Mouse (Mus musculus): Measurements from ENCODE around the gene Vcan.
"Not testable (repeated sequence)": the region's sequence is repeated elsewhere in the genome, so short reads cannot be mapped to it uniquely, and the experiment has no call there.

Gene Vcan

DNA sequence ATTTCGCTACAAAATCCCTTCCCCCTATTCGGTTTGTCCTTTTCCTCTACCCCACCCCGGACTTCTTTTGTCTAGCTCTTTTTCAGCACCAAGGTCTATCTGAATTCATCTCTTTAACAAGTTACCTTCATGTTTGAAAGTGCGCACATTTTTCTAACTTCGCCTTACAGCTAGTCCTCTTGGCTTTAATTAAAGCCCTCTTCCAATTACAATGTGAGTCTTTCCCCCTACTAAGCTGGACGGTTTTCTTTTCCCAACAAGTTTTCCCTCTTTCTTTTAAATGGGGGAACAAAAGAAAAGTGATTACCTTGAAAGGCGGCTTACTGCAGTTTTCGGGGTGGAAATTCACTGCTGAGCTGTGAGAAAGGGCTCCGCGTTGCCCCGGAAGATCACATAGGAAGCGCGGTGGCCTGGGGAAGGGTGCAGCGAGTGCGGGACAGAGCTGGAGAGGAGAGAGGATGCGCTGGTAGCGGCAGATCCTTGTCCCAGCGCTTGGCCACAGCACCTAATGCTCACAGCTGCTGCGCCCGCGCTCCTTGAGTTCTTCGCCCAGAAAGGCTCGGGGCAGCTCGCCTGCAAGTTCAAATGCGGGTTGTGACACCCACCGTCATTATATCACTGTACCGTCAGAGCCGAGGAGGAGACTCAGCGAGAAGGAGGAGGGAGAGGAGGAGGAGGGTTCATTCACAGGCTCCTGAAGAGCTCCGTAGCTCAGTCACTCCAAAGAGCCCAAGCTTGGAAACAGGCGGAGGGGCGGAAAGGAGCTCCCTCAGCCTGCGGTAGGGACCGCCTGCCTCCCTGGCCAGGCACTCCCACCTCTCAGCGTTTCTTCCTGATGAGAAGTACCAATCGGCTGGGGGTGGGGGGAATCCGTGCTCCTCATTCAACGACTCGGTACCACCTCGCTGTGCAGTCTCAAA lies at the start of gene Vcan:
Vcan (minus strand) TSS at position 744 of the 920 bp plus-strand sequence.
- no peak for DNase-seq (ENCODE audit: low read depth, low spot score)

DNA sequence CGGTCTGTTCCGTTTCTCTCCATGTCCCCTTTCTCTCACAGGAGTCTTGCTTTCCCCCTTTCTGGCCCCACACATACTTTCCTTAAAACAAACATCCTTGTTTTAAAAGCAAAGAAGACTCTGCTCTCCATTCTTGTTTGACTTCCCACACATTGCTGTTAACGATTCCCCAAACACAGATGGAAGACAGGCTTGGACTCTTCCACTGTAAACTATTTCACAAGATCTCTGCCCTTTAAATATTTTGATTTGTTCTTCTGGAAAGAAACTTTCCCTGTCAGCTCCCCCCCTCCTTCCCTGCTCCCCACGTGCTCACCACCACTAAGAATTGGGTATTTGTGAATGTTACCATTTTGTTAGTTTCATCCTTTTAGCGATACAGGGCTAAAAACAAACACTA lies 49.2 kb upstream of the Vcan start:
- DNase-seq (ENCODE audit: low read depth, low spot score) = no peak

DNA sequence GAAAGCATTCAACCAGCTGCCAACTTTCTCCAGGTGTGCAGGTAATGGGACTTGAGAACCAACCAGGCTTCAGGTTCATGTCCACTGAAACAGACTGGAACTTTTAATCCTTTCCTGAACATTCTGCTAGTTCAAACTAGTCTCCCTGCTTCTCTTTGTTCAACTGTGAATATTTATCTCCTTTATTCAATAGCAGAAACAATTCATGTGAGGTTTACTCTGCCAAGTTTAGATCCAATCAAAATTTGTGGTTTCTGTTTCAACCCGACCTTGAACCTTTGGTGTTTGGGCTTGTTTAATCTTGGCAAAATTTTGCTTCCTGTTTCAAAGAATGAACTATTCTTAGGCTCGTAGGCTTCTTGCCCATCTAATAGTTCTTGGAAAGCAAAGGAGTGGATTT lies 40.6 kb upstream of the Vcan start:
- no peak for DNase-seq (ENCODE audit: low read depth, low spot score)

DNA sequence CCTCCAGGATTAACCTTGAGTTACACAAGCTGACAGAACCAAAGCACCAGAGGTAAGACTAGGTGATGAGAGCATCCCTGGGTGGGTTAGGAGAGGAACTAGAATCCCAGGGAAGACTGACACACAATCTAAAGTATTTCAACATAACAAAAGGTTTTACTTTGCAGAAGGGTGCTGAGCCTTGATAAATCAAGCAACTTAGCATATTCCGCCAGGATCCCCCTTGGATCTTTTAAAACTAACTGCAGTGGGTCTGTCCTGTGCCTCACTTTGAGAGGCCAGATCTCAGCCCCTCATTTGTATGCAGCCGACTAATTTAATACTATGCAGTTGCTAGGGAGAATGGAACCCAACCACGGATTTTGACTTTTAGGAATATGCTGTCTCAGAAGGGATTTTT lies 38.0 kb upstream of the Vcan start:
- no peak for DNase-seq (ENCODE audit: low read depth, low spot score)

DNA sequence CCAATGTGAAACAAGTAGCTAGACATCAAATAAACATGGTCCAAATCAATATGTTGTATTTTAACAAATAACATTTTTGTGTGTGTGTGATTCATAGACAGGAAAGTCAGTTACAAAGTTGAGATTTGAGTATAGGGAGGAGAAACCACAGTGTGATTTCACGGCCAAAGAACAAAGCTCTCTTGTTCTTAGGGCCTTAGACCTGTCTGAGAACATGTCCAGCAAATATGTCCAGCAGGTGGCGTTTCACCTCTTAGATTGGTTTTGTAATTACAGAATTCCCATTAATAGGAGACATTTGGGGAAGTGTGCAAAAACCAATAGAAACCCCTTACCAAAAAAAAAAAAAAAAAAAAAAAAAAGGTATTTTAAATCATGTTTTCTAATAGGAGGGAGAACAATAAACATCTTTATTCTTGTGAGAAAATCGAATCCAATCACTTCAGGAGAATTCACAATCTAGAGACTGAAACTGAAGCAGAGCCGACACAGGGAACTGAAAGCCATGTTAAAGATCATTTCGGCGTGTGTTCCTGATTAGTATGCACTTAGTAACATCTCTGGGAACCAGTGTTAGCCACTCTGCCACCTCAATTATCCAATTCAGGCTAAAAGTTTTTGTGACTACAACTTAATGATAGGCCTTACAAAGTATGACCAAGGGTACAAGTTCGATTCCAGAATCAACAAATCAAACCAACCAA lies 37.1 kb upstream of the Vcan start:
- peak; percentile 66 for DNase-seq (ENCODE audit: low read depth, low spot score)

DNA sequence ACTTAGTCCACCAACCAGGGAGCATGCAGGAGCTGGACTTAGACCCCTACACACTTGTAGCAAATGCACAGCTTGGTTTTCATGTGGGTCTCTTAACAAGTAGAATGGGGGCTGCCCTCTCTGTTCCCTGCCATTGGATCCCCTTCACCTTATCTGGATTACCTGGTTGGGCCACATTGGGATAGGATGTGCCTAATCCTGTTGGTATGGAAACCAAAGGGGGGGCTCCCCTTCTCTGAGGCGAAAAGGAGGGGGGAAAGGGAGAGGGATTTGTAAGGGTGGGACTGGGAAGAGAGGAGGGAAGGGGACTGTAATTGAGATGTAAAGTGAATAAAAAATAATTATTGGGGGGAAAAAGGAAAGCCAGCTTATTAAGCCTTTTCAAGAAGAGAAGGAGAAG lies 35.5 kb upstream of the Vcan start:
- DNase-seq (ENCODE audit: low read depth, low spot score) = no peak

DNA sequence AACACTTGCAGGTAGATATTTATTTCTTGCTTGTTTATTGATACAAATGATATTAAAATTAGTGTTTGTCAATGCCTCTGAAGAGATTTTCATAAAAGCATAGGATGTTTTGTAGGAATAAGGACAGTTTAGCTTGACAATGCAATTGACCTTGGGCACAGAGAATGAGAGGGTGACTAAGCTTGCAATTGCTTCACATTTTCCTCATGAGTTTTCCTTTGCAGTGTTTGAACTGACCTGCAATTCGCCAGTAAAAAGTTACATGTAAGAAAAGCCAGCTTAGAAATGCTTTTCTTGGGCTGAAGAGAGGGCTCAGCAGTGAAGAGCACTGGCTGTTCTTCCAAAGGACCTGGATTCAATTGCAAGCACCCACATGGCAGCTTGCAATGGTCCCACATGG lies 34.8 kb upstream of the Vcan start:
- no peak for DNase-seq (ENCODE audit: low read depth, low spot score)

DNA sequence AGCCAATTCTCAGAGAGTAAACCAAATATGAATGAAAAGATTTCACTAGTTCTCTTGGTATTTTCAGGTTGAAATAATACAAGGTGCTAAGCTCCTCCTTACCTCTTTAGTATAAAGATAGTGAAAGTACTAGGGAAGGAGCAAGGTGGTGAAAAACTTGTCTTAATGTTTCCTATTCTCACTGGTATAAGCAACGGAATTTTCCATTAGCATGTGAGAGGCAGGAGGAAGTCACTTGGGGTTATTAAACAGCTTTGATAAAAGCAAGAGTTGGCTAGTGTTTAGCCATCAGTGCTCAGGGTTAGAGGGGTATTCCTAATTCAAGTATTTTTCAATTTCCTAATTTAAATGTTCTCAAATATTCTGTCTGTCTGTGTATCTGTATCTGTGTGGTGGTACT lies 24.2 kb upstream of the Vcan start:
- DNase-seq (ENCODE audit: low read depth, low spot score) = no peak

DNA sequence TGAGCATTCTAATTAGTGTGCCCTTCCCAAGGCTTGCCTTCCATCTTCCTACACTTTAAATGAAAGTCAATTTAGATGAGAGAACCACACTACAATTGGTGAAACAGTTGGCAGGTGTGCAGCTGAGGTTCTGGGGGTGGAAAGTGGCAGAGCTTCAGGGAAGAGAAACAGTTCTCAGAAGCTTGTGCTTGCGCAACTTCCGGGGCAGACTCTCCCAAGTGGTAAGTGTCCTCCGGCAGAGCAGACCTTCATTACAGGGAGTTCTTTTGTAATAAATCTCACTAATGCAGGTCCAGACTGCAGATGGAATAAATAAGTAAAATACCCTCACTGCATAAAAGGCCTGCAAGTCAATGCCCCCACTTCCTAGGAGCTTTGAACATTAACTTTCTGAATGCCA lies 23.7 kb upstream of the Vcan start:
- no peak for DNase-seq (ENCODE audit: low read depth, low spot score)

DNA sequence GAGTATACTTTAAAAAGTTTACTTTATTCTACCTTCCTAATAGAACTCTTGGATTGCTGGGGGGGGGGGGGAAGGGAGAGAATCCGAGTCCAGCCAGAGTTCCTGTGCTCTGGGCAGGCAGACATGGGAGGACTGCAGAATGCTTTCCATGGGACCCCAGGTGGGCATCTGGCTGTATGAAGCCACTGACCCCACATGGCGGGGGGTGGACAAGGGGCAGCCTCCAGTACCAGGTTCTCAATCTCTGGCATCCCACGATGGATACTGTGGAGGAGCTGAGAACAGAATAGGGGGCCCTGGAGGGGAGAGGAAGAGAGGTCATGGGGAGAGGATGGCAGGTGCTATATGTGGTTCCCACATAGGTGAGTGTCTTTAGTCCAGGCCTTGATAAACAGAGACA lies 20.0 kb upstream of the Vcan start:
- no peak for DNase-seq (ENCODE audit: low read depth, low spot score)

DNA sequence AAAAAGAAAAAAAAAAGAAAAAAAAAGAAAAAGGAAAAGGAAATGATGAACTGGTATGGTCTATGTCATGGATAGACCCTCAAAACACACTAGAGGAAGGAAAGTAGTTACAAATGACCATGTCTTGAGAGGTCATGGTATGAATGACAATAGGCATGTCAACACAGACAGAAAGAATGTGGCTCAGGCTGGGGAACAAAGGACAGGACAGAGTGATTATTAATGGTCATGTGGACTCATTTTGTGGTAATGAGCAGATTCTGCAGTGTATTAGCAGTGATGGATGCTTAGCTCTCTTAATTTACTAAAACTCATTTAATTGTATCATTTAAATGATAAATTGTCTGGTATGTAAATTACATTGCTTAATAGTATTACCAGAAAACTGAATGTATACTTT lies 14.0 kb upstream of the Vcan start:
- DNase-seq (ENCODE audit: low read depth, low spot score) = no peak

DNA sequence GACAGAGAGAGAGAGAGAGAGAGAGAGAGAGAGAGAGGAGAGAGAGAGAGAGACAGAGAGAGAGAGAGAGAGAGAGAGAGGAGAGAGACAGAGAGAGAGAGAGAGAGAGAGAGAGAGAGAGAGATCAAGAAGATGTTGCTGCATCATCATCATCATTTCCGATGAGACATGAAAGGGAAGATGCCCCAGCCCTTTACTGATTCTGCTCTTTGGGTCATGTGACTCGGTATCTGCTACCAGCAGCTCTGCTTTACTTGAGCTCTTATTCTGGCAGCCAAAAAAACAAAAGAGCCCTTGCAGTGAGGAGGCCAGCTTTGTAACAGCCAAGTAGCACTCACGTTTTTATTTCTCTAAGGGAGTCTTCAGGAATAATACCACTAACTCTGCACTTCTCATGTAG lies 8.3 kb upstream of the Vcan start:
- DNase-seq (ENCODE audit: low read depth, low spot score) = not testable (repeated sequence)

DNA sequence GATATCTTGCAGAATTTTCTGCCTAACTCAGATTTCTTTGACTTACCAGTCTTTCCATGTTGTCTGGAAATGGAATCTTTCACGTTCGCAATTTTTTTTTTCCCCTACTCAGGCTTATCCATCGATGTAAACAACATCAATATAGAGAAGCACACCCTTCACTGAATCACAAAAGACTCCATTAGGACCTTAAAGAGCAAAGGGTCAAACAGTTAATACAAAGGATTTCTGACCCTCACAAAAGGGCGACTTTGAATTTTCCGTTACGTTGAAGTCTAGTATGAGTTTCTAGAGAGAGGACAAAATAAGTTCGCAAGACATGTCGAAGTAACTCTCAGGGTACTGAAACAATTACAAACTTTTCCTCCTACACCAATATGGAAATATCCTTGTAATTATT lies 892 bp upstream of the Vcan start:
- no peak for DNase-seq (ENCODE audit: low read depth, low spot score)

DNA sequence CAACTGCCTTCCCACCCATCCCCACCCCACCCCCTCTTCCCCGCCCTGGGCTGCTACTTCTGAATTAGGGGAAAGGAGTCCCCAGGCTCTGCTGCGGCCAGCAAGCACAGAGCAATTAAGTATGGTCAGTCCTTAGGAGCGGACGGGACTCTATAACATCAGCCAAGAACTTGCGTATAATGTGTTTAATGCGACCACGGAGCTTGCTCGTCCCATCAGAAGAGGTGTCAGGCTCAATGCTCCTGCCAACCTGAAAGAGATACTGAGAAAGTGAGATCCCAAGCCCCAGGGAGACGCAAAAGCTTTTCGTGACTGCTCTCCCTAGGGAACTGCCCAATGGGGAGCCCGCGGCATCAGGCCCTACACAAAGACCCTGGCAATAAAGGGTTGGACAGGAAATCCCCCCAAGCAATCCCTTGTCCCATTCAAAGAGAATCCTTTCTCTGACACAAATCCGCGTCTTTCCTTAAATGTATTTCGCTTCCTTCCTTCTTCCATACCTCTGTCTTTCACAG lies 434 bp upstream of the Vcan start:
- DNase-seq (ENCODE audit: low read depth, low spot score) = no peak

DNA sequence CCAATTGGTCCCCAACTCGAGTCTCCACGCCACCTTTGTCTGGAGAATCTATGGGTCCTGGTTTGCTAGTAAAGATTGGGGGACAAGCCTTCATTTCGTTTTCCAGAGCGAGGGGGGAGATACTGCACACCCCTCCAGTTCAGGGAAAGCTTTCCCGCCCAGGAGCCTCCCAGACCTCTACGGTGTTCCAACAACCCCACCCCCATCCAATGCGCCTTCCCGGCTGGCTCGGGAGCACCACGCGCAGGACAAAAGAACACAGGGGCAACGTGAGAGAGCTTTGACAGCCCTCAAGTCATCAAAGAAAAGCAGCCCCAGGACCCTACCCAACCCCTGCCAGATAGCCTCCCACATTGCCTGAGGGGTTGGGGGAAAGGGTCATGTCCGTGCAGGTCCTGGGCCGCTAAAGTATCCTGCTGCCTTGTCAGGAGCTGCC lies 1.2 kb downstream of the Vcan start:
- no peak for DNase-seq (ENCODE audit: low read depth, low spot score)

DNA sequence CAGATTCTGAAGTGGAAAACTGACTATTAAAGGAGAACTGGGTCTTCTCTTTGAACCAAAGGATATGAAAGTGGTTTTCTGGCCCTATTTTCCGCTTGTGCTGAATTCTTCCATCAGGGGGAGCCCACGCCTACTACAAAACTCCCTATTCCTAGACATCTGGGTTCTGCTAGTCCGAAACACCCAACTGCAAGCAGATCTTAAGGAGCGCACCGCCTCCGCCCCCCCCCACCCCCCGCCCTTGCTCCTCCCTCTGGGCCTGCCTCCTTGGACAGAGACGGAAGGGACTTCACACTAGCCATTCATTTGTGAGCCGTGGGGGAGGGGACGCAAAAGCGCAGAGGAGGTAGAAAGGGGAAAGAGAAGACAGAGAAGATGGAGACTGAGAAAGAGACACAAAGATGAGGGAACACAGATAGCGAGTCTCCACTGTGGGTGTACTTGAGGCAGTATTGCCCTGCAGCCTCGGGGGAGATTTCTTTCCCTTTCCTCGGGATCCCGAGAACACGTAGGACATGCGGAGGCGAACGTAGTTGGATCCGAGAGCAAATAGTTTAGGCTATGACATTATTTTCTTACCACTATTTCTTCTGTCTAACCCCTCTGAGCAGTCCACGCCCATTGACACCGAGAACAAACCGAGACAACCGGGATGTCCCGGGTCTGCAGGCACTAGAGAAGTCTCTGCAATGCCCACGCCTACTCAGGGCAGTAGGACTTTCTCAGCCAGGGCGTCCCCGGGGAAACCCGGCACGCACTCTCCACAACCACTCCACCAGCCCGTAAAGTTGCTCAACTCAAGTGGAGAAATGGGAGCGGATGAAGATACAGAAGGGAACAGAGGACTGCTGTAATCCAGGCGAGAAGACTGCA lies 1.8 kb downstream of the Vcan start:
- peak; percentile 89 for DNase-seq (ENCODE audit: low read depth, low spot score)

DNA sequence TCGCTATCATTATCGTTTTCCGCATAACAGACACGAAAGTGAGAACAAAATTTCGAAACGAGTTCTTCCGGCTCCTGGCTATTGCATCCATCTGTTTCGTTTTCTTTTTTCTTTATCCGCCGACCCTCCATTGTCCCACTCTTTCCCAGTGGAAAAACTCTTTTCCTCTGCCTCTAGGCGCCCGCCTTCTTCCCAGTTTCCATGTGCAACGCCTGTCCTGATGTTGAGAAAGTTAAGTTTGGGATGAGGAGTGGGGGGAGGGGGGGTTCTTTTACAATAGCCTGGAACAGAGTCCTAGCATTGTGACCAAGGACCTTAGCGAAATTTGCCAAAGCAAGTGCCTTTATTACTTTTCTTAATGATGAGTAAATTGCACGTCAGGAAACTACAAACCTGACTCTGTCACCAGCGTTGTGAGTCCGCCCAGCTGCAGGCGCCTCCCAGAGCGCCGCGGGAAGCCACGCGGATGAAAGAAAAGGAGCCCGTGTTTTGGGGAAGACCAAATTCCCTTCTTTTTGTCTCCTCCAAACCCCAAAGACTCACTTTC lies 2.5 kb downstream of the Vcan start:
- no peak for DNase-seq (ENCODE audit: low read depth, low spot score)

DNA sequence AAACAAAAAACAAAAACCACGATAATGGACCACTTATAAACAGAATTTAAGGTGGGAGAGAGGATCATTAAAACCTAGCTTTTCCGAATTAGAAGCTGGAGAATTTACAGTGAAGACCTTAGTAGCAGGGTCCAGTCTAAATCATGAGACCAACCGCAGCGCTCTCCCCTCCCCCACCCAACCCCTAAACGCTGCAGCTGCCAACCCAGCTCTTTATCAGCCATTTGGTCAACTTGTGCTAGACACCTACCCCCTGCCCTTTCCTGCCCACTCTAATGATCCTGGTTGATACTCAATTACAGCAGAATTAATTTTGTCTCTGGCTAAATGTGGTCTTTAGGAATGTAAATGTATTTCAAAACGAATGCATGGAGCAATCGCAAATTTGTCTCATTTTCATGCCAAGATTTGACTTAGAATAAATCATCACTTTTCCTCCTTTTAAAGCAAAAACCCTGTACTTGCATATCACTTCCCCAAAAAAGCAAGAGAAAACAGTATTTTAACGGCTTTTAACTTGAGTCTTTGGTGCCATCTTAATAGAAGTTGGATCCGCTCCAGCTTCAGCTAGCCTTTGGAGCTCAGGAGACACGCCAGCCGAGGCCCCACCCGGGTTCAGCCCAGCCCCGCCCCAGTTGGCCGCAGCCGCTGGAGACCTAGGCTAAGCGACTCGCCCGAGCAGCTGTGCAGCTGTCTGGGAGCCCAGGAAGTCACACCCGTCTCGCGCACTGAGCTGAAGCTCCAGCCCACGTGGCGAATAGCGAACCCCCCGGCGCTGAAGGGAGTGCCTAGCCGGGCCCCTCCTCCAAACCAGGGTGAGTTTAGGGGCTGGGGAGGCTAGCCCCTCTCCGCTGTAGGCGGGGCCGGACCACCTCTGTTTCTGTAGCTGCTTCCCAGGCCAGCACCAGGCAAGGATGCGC lies 3.3 kb downstream of the Vcan start:
- DNase-seq (ENCODE audit: low read depth, low spot score) = peak; percentile 93

DNA sequence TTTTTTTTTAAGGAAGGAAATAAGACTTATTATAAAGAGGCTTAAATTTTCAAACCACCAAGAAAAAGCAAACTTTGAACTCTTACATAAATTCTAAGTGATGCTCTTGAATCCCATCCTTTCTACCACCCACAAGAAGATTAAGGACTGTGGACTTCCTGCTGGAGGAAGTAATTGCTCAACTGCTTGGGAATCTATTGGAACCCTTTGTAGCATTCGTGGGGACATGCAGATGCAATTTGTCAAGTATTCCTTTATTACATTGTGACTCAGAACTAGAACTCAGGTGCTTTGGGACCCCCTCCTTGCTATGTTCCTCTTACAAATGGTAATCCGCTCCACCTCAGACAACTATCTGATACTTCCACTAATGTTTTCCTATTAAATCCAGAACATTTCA lies 4.0 kb downstream of the Vcan start:
- DNase-seq (ENCODE audit: low read depth, low spot score) = no peak

DNA sequence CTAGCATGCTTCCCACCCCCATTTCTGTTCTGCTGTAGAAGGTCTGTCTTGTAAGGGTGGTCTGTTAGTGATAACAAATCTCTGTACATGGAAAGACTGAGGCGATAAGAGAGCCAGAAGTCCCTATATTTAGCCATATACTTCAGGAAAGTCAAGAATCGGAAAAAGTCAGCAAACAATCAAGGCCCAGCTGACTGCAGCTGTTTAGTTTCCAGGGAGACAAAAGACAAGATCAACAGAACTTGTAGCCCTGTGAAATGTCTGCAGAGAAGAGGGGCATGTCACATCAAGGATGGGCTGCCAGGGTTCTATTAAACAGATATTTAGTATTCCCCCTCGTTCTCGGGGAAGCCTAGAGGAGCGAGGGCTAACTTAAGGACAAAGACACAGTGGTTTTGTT lies 7.2 kb downstream of the Vcan start:
- no peak for DNase-seq (ENCODE audit: low read depth, low spot score)

All from A20 (cell line).